Mouse (Mus musculus): ENCODE measurements around the gene Ppp1r37. TPM values are rescaled to one million over a fixed set of nuclear protein-coding genes. Genes with fewer than 3 reads are reported as not detected.

Ppp1r37 gene
- total RNA-seq (2023), result 10 to 100 TPM; 54.3 to 60.4 TPM

DNA sequence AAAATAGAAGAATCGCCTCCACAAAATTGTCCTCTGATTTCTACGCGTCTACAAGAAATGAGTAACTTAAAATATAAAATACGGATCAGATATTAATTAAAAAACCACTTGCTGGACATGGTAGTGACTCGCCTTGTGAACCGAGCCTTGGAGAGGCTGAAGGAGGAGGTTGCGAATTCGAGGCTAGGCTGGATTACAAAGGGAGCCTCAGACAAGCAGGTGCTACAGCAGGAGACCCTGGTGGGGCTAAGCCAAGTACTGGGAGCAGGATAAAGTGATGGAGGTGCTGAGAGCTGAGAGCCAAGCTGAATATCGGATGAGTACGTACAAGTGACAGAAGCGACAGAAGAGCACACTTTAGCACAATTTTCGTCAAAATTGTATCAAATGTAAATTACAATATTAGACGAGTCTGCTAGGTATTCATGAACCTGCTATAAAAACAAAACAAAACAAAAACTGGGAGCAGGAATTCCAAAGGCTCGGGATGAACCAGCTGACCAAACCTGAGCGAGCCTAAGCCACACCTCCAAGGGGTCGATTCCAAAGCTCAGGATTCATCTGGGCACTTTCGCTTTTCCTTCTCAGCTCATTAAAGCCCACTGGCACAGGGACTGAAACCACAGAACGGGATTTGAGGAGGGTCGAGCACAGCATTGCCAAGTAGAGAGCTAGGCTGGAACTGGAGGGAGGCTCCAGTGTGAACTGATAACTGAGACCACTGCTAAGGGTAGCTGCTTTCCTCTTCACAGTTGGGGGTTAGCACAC lies at the start of gene Ppp1r37:
Gene Ppp1r37 (minus strand): TSS at position 434 of the 768 bp plus-strand sequence.

GRCm38 (mm10) chr7:19603849-19604605 lies 41.2 kb upstream of the Ppp1r37 start, which contains the start of gene Clasrp:
Gene Clasrp (minus strand): TSS chr7:19604486.

GRCm38 (mm10) chr7:19577141-19577852 lies 14.4 kb upstream of the Ppp1r37 start, which contains the start of the genes Zfp296 and Gemin7:
Gene Zfp296 (plus strand): TSS chr7:19577287.
Gene Gemin7 (minus strand): TSS chr7:19577595.

GRCm38 (mm10) chr7:19517652-19518365 lies 45.1 kb downstream of the Ppp1r37 start, which contains the start of gene Nkpd1:
Gene Nkpd1 (plus strand): TSS chr7:19517838.

GRCm38 (mm10) chr7:19508150-19508923 lies 54.5 kb downstream of the Ppp1r37 start, which contains the start of the genes Bloc1s3 and Trappc6a:
Gene Bloc1s3 (minus strand): TSS chr7:19508367.
Gene Trappc6a (plus strand): TSS chr7:19508395.

Other genes starting within 250 kb of the Ppp1r37 start
- 10 to 100 TPM; 66.3 to 78.5 TPM for gene Ercc1, start 218.3 kb downstream of the Ppp1r37 start, total RNA-seq (2023)
- gene Cd3eap, start 203.6 kb downstream of the Ppp1r37 start, total RNA-seq (2023), result 10 to 100 TPM; 13.1 to 14.6 TPM
- gene Ppp1r13l, start 203.3 kb downstream of the Ppp1r37 start, total RNA-seq (2023), result 1 to 10 TPM; 1.1 to 1.6 TPM
- gene Ercc2, start 181.1 kb downstream of the Ppp1r37 start, total RNA-seq (2023), result 10 to 100 TPM; 75.2 to 85.1 TPM
- 1 to 10 TPM; 3.0 to 4.6 TPM for gene Klc3, start 159.0 kb downstream of the Ppp1r37 start, total RNA-seq (2023)
- gene Ckm, start 158.3 kb downstream of the Ppp1r37 start, total RNA-seq (2023), result not detected
- 10 to 100 TPM; 25.0 to 29.2 TPM for gene Mark4, start 104.3 kb downstream of the Ppp1r37 start, total RNA-seq (2023)
- not detected for gene Exoc3l2, start 99.7 kb downstream of the Ppp1r37 start, total RNA-seq (2023)
- 1 to 10 TPM; 4.8 to 5.1 TPM for gene Bloc1s3, start 54.7 kb downstream of the Ppp1r37 start, total RNA-seq (2023)
- gene Trappc6a, start 54.7 kb downstream of the Ppp1r37 start, total RNA-seq (2023), result 10 to 100 TPM; 19.2 to 22.3 TPM
- gene Nkpd1, start 45.2 kb downstream of the Ppp1r37 start, total RNA-seq (2023), result under 1 TPM in 1 of 2 experiments, not detected in 1; 0.38 TPM
- 1 to 10 TPM; 2.5 TPM for gene Zfp296, start 14.2 kb upstream of the Ppp1r37 start, total RNA-seq (2023)
- 10 to 100 TPM; 50.9 to 57.8 TPM for gene Gemin7, start 14.5 kb upstream of the Ppp1r37 start, total RNA-seq (2023)
- 10 to 100 TPM; 85.5 to 85.6 TPM for gene Clasrp, start 41.4 kb upstream of the Ppp1r37 start, total RNA-seq (2023)
- gene Relb, start 66.4 kb upstream of the Ppp1r37 start, total RNA-seq (2023), result 10 to 100 TPM; 50.3 to 55.7 TPM
- 10 to 100 TPM; 80.3 to 82.2 TPM for gene Clptm1, start 102.0 kb upstream of the Ppp1r37 start, total RNA-seq (2023)
- gene Apoc2, start 114.9 kb upstream of the Ppp1r37 start, total RNA-seq (2023), result not detected
- not detected for gene Gm44805, start 118.3 kb upstream of the Ppp1r37 start, total RNA-seq (2023)
- gene Apoc4, start 118.4 kb upstream of the Ppp1r37 start, total RNA-seq (2023), result not detected
- 1 to 10 TPM in 1 of 2 experiments, not detected in 1; 1.7 TPM for gene Apoc1, start 129.6 kb upstream of the Ppp1r37 start, total RNA-seq (2023)
- 10 to 100 TPM; 28.3 to 31.4 TPM for gene Apoe, start 136.1 kb upstream of the Ppp1r37 start, total RNA-seq (2023)
- gene Tomm40, start 152.4 kb upstream of the Ppp1r37 start, total RNA-seq (2023), result 10 to 100 TPM; 55.3 to 66.2 TPM
- under 1 TPM in 1 of 2 experiments, not detected in 1; 0.38 TPM for gene Nectin2, start 187.4 kb upstream of the Ppp1r37 start, total RNA-seq (2023)
- gene Bcam, start 207.9 kb upstream of the Ppp1r37 start, total RNA-seq (2023), result under 1 TPM in 1 of 2 experiments, not detected in 1; 0.24 TPM
- not detected for gene Cblc, start 233.7 kb upstream of the Ppp1r37 start, total RNA-seq (2023)

Measured in T-cell, adult 66 days (primary cell).